Mouse (Mus musculus): ENCODE results near the gene Gm18336.
"Not testable (repeated sequence)": the region's sequence is repeated elsewhere in the genome, so short reads cannot be mapped to it uniquely, and the experiment has no call there.

Gm18336 gene

GRCm38 (mm10) chrX:73398636-73399035 lies at the start of gene Gm18336:
Gene Gm18336, minus strand, starts transcription at chrX:73398736.
- not testable (repeated sequence) for DNase-seq

GRCm38 (mm10) chrX:73441428-73441827 lies 42.9 kb upstream of the Gm18336 start:
- DNase-seq, result no peak

- no peak for DNase-seq
Measured at GRCm38 (mm10) chrX:73435252-73435651, 36.7 kb upstream of the Gm18336 start, which contains the start of gene Trex2. Gene Trex2, minus strand, starts transcription at chrX:73435344.

GRCm38 (mm10) chrX:73432850-73433249 lies 34.3 kb upstream of the Gm18336 start:
- DNase-seq, result no peak

GRCm38 (mm10) chrX:73430036-73430435 lies 31.5 kb upstream of the Gm18336 start:
- DNase-seq, result no peak

GRCm38 (mm10) chrX:73412767-73413166 lies 14.2 kb upstream of the Gm18336 start:
- no peak for DNase-seq

- DNase-seq, result no peak
Measured at GRCm38 (mm10) chrX:73410880-73411517, 12.5 kb upstream of the Gm18336 start, which contains the start of gene Zfp92. Gene Zfp92, plus strand, starts transcription at chrX:73411096.

- no peak for DNase-seq
Measured at GRCm38 (mm10) chrX:73401616-73402015, 3.1 kb upstream of the Gm18336 start.

GRCm38 (mm10) chrX:73400951-73401350 lies 2.4 kb upstream of the Gm18336 start:
- DNase-seq, result no peak

GRCm38 (mm10) chrX:73396446-73396845 lies 2.1 kb downstream of the Gm18336 start:
- no peak for DNase-seq

GRCm38 (mm10) chrX:73391481-73391880 lies 7.1 kb downstream of the Gm18336 start:
- no peak for DNase-seq

GRCm38 (mm10) chrX:73384924-73385323 lies 13.6 kb downstream of the Gm18336 start:
- DNase-seq, result no peak

- no peak for DNase-seq
Measured at GRCm38 (mm10) chrX:73384419-73384818, 14.1 kb downstream of the Gm18336 start.

- DNase-seq, result no peak
Measured at GRCm38 (mm10) chrX:73363291-73363690, 35.2 kb downstream of the Gm18336 start.

GRCm38 (mm10) chrX:73356719-73357118 lies 41.8 kb downstream of the Gm18336 start:
- no peak for DNase-seq

- no peak for DNase-seq
Measured at GRCm38 (mm10) chrX:73356163-73356562, 42.4 kb downstream of the Gm18336 start.

Data from lung, postnatal 10 days (tissue).